Mouse (Mus musculus) megakaryocyte, embryonic 14.5 days (primary cell): ENCODE data around the gene Mterf1a.

Experiments
- FLI1 ChIP-seq: IDR thresholded peaks from 2 replicates; pipeline ENCODE4 v1.6.1; 2012; ENCODE audit warnings: low read length, inconsistent platforms, mixed read lengths
- GATA1 ChIP-seq: IDR thresholded peaks from 3 replicates; pipeline ENCODE4 v1.6.1; 2012; ENCODE audit warnings: mixed read lengths, low read length, inconsistent platforms, borderline replicate concordance

DNA sequence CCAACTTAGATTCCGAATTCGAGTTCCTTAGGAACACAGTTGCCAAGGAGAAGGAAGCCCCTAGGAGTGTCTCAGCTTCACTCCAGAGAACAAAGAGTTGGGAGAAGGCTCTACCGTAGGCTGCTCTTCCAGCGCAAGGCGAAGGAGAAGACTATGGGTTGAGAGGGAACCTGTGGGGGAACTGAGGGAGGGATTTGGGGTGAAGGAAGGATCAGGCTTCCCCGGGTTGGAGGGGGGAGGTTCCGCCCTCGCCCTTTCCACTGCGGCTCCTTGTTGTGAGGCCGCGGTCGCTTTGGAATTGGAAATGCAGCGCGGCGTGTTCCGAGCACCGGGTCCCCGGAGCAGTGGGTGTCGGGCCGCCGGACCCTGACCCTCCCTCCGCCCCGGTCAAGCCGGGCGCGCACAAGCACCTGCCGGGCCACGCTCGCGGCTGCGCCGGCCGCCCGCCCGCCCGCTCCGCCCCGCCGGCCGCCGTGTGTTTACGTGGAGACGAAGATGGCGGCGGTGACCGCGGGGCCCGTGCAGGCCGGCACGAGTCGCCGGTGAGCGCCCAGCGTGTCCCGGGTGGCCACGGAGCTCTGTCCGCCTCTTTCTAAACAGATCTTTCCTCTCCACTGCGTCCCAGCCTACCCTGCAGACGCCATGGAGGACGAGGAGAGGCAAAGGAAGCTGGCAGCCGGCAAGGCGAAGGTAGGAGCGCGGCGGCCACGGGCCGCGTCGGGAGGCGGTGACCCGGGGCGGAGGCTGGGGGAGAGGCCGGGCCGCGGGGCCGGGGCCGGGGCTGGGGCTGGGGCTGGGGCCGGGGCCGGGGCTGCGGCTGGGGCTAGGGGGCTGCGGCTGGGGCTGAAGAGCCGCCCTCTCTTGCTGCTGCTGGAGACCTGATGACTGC lies 34.3 kb upstream of the Mterf1a start, which contains the start of gene Akap9:
- TF ChIP-seq GATA1 = no peak
- no peak for TF ChIP-seq FLI1
